Mouse (Mus musculus) adrenal gland, postnatal 14 days (tissue): Measurements from ENCODE around the gene Rpl31. TPM values are rescaled to one million over a fixed set of nuclear protein-coding genes. Genes with fewer than 3 reads are reported as not detected.

ENCODE experiments used
- DNase-seq: peaks from one replicate; pipeline ENCODE4 v3.0.0; 2021; ENCODE audit warnings: mixed read lengths
- total RNA-seq: library from RNA; stranded (reverse); gene quantifications from 2 replicates; pipeline ENCODE4 v1.2.3, GENCODE M21; 2021

The Rpl31 gene
- total RNA-seq, 1 experiment from 2014 or later: 875 TPM

DNA sequence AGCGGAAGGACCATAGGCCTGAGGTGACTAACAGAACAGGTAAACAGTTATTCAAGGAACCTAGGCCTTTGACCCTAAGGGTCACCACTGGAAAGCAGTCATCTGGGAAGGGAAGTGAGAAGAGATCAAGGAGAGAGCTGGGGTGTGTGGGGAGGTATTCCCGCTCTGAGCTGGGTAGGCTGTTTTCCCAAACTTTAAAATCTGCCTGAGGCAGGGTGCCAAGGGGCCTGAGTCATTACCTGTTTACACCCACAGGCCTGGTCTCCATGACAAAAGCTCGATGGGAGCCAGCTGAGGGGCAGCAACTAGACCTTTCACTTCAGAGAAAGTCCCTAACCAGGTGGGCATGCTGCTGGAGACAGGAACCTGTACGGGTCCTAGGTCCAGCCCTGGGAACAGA lies 31.6 kb downstream of the Rpl31 start:
- peak; percentile 54 for DNase-seq

DNA sequence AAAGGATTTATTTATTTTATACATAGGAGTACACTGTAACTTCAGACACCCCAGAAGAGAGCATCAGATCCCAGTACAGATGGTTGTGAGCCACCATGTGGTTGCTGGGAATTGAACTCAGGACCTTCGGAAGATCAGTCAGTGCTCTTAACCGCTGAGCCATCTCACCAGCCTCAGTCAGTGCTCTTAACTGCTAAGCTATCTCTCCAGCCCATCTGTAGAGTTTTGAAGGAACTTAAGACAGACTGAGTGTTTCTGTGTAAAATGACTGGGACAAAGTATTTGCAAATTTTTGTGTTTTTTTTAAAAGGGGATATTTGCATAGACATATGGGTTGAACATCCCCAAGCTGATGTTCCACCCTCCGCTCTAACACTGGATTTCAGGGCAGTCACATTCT lies 32.5 kb downstream of the Rpl31 start:
- no peak for DNase-seq

DNA sequence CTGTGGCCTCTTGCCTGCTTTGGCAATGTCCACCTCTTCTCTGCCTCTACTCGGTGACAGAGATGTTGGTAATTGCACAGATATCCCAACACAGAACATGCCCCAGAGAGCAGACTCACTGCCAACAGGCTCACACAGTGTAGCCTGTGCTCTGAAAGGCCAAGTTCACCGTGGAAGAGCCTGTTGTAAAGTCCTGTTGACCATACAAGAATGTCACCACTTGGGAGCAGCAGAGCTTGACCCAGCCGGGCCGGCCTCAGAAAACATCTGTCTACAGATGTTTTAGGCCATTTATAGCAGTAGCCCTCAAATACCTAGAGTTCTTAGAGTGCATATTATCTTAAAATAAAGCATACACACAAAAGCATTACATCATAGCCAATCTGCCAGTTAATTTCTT lies 39.5 kb downstream of the Rpl31 start:
- DNase-seq: peak; percentile 35

DNA sequence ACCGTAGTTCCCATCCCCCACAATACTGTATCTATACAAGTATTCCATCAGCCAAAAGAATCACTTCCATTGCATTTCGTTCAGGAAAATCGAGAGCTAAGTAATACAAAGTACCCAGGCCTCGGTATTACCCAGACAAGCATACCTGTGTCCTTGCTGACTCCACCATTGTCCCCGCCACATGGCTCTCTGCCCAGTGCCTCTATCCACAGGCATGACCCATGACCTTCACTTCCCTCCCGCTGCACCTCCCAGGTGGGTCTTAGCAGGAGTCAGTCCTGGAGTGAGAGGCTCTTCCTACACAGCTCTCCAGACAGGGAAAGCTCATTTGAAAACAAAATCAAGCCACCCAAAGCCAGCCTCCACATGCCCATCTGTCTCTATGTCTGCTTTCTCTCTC lies 40.5 kb downstream of the Rpl31 start:
- DNase-seq: no peak

DNA sequence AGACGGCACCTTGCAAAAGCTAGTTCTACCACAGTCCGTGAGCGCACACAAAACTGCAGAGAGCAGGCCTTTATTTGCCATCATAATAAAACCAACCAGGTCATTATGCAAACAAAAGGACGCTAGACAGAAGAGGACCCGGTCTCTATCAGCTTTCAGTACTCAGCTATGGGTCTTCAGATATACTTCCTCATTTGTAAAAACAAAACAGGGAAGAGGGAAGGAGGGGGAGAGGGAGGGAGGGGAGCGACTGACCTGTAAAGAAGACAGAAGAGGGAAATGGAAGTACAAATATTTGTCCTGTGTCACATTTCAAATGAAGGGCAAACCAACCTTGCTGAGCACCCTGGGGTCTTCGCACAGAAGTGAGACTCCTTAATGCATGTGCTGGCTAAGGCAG lies 41.0 kb downstream of the Rpl31 start:
- no peak for DNase-seq

DNA sequence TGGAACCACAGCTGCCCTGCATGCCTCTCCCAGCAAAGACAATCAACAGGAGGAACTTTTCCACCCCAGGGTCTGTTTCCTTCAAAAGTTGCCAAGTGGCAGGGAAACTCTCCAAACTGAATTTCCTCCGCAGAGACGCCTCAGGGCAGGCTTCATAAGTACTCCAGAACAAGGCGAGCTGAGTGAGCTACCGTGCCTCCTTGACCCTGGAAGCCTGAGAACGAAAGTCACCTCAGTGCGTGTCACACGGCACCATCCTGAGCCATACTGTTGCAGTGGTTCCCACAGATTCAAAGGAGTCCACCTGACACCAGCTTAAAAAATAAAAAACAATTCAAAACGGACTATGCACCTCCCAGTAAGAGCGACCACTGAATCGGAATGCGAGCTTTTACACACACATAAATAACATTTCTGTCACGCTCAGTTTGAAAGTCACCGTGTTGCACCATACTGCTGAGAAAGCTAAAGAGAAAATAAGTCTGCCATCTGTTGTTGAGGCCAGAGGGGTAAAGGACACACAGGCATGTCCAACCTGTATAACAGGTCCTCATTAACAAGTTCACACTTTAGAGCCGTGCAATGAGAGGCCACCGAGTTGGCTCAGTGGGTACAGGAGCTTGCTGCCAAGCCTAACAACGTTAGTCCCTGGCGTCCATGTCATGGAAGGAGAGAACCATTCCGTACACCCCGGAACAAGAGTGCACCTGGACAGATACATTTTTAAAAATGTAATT lies 42.6 kb downstream of the Rpl31 start:
- no peak for DNase-seq

DNA sequence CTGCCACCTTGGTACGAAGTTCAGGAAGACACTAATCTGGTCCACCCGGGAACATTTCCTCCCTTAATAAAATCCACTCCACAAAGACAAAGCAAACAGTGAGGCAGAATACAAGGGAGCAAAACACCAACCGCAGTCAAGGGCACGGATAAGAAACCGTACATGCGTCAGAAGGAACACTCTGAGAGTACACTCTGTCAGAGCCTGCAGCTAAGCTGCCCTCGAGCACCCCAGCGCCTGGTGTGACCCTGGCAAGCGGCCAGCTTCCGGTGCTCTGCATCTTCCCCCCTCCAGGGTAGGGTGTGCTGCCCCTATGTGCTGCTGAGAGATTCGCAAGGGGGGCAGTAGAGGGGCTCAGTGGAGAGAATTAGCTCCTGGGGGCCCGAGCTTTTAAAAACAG lies 50.2 kb downstream of the Rpl31 start:
- peak; percentile 86 for DNase-seq

DNA sequence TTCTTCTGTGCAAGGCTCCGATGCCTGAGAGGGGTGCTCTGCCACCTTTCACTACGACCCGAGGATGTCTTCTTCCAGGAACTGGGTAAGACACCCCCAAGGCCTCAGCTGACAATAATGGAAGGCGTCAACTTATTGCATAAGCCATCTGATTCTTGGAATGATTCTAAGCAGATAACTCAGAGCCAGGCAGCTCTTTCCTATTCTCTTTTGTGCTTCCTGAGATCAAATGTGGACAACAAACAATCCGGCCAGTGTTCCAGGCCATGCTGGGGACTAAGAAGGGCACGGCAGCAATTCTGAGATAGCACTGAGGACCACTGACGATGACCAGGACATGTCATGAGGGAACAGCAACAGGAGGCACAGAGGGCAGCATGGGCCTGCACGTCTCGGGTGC lies 51.2 kb downstream of the Rpl31 start:
- no peak for DNase-seq

DNA sequence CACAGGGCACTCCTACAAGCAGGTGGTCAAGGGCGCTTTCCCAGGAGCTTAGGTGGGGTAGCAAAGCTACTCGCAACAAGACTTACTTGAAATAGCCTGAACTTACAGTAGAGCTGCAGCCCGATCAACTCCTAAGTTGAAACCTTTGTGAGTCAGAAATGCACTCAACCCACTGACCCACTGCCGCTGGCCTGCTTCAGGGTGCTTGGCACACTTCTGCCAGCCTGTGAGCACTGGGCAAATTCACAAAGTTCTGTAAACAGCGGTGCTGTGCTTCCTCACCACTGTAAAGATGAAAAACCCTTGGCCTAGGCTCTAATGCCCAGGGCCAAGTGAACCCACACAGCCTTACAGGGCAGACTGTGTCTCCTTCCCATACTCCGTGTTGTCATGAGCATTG lies 53.3 kb downstream of the Rpl31 start:
- DNase-seq: no peak

Other genes with a start within 250 kb of the Rpl31 start
- 4.5 and 9.7 TPM in 2 replicates for gene Npas2, start 174.1 kb upstream of the Rpl31 start, total RNA-seq
- 9.3 and 10.6 TPM in 2 replicates for gene Tbc1d8, start 110.9 kb downstream of the Rpl31 start, total RNA-seq
- gene Cnot11, start 167.2 kb downstream of the Rpl31 start, total RNA-seq: 17.4 and 20.4 TPM in 2 replicates
- gene Rnf149, start 209.6 kb downstream of the Rpl31 start, total RNA-seq: 38.4 and 40.1 TPM in 2 replicates